Mouse (Mus musculus) limb, embryonic 11.5 days (tissue): ENCODE data around the gene Acnat1. TPM values are rescaled to one million over a fixed set of nuclear protein-coding genes. Genes with fewer than 3 reads are reported as not detected.
"Not testable (repeated sequence)": the region's sequence is repeated elsewhere in the genome, so short reads cannot be mapped to it uniquely, and the experiment has no call there.

ENCODE experiments used
- ATAC-seq: fragments of 200-750 bp; cut with Nextera tagmentation; 2 replicates; pipeline ENCODE4 v1.8.0; 2017; ENCODE audit warnings: low read depth; ENCODE audit not compliant: insufficient number of reproducible peaks, low FRiP score, low TSS enrichment
- DNase-seq: peaks from one replicate; pipeline ENCODE4 v3.0.0-alpha.2; 2015; ENCODE audit warnings: low spot score
- H3K27ac ChIP-seq: fragments of 300-500 bp; sonication (generic); replicated peaks from 2 replicates; pipeline ENCODE4 v1.5.1; 2014; ENCODE audit warnings: low read depth, mild to moderate bottlenecking, low read length
- H3K27me3 ChIP-seq: fragments of 300-500 bp; sonication (generic); 2 replicates; pipeline ENCODE4 v1.6.1; 2014; ENCODE audit warnings: mild to moderate bottlenecking, low read length, mixed read lengths; ENCODE audit not compliant: control insufficient read depth, insufficient read depth
- H3K36me3 ChIP-seq: fragments of 300-500 bp; sonication (generic); 2 replicates; pipeline ENCODE4 v1.6.1; 2014; ENCODE audit warnings: mild to moderate bottlenecking, low read length, moderate library complexity, mixed read lengths; ENCODE audit not compliant: control insufficient read depth, insufficient read depth
- H3K4me1 ChIP-seq: fragments of 300-500 bp; sonication (generic); 2 replicates; pipeline ENCODE4 v1.6.1; 2014; ENCODE audit warnings: low read length, mixed read lengths; ENCODE audit not compliant: control insufficient read depth, insufficient read depth
- H3K4me2 ChIP-seq: fragments of 300-500 bp; sonication (generic); 2 replicates; pipeline ENCODE4 v1.6.1; 2014; ENCODE audit warnings: low read depth, mild to moderate bottlenecking, moderate library complexity; ENCODE audit not compliant: severe bottlenecking
- H3K4me3 ChIP-seq: fragments of 300-500 bp; sonication (generic); 2 replicates; pipeline ENCODE4 v1.5.1; 2014; ENCODE audit warnings: low read depth, low read length
- H3K9ac ChIP-seq: fragments of 300-500 bp; sonication (generic); 2 replicates; pipeline ENCODE4 v1.6.1; 2014; ENCODE audit warnings: mild to moderate bottlenecking, low read length
- H3K9me3 ChIP-seq: fragments of 300-500 bp; sonication (generic); 2 replicates; pipeline ENCODE4 v1.6.1; 2016; ENCODE audit warnings: low read length; ENCODE audit not compliant: control insufficient read depth
- WGBS: fragments of 180-500 bp; shearing (Covaris S2); extraction: QIAGEN DNeasy Blood & Tissue Kit; methylation state at CpG from one replicate; pipeline ENCODE4 v1.1.7; 2014; 5-methylcytosine and 5-hydroxymethylcytosine counted together
- polyA plus RNA-seq: library from polyadenylated mRNA; unstranded; fragments of >200 nt; fragmentation: Nextera tagmentation; extraction: Ambion mirVana; gene quantifications from 2 replicates; pipeline ENCODE4 v1.2.1, GENCODE M21; 2014

Acnat1 gene
- polyA plus RNA-seq, 1 experiment from 2014 or later, result not detected

- Histone ChIP-seq H3K9me3 (no peaks in the 10 kb centered on the region), H3K9ac (no peak overlapping the region), H3K27me3 (no peaks in the 10 kb centered on the region), H3K4me1 (no peaks in the 10 kb centered on the region), H3K36me3 (no peaks in the 10 kb centered on the region), H3K27ac (no peak overlapping the region), H3K4me3 (peak overlapping the region; percentile 15; the same call in 1 of the 2 replicates), H3K4me2 (peak overlapping the region; percentile 43)
- peak; percentile 80 for ATAC-seq
- peak; percentile 52 for DNase-seq
- 22% methylated on average over 19 of the region's 19 CpGs for WGBS
Measured at GRCm38 (mm10) chr4:49478118-49478877, 4.6 kb upstream of the Acnat1 start.

- H3K4me3 ChIP-seq, result no peak overlapping the region
- no peaks in the 10 kb centered on the region for H3K27me3 ChIP-seq
- H3K4me2 ChIP-seq, result no peak overlapping the region
- H3K9me3 ChIP-seq, result no peaks in the 10 kb centered on the region
- no peak overlapping the region for H3K9ac ChIP-seq
- H3K4me1 ChIP-seq, result no peaks in the 10 kb centered on the region
- ATAC-seq, result no peak
- no peak for DNase-seq
- H3K36me3 ChIP-seq, result no peaks in the 10 kb centered on the region
- no peak overlapping the region for H3K27ac ChIP-seq
Measured at GRCm38 (mm10) chr4:49474583-49474982, 871 bp upstream of the Acnat1 start.

- no peak for ATAC-seq
- H3K9ac ChIP-seq, result no peak overlapping the region
- no peak overlapping the region for H3K4me2 ChIP-seq
- no peak overlapping the region for H3K27ac ChIP-seq
- DNase-seq, result no peak
- H3K36me3 ChIP-seq, result no peaks in the 10 kb centered on the region
- H3K27me3 ChIP-seq, result no peaks in the 10 kb centered on the region
- H3K9me3 ChIP-seq, result no peaks in the 10 kb centered on the region
- 74% methylated on average over 3 of the region's 3 CpGs for WGBS
- no peaks in the 10 kb centered on the region for H3K4me1 ChIP-seq
- no peak overlapping the region for H3K4me3 ChIP-seq
Measured at GRCm38 (mm10) chr4:49469435-49470151, 4.1 kb downstream of the Acnat1 start.

GRCm38 (mm10) chr4:49467360-49467759, 6.4 kb downstream of the Acnat1 start:
- Histone ChIP-seq H3K4me3 (no peak overlapping the region), H3K27me3 (no peaks in the 10 kb centered on the region), H3K36me3 (no peaks in the 10 kb centered on the region), H3K9ac (no peak overlapping the region), H3K9me3 (no peaks in the 10 kb centered on the region), H3K4me2 (no peak overlapping the region), H3K4me1 (no peaks in the 10 kb centered on the region), H3K27ac (no peak overlapping the region)
- DNase-seq (no peak), ATAC-seq (no peak)
- 94% methylated on average over 6 of the region's 6 CpGs for WGBS

GRCm38 (mm10) chr4:49456171-49456570, 17.5 kb downstream of the Acnat1 start:
- Histone ChIP-seq H3K9me3 (no peaks in the 10 kb centered on the region), H3K4me1 (no peaks in the 10 kb centered on the region), H3K36me3 (no peaks in the 10 kb centered on the region), H3K27ac (no peak overlapping the region), H3K27me3 (no peaks in the 10 kb centered on the region), H3K9ac (no peak overlapping the region), H3K4me3 (no peak overlapping the region), H3K4me2 (no peak overlapping the region)
- 61% methylated on average over 2 of the region's 2 CpGs for WGBS
- ATAC-seq (peak; percentile 65; the same call in 1 of the 2 replicates), DNase-seq (no peak)

GRCm38 (mm10) chr4:49451848-49452551, 21.7 kb downstream of the Acnat1 start:
- no peak for DNase-seq
- H3K36me3 ChIP-seq, result no peaks in the 10 kb centered on the region
- 89% methylated on average over 1 of the region's 1 CpGs for whole genome bisulfite sequencing
- no peaks in the 10 kb centered on the region for H3K4me1 ChIP-seq
- H3K27ac ChIP-seq, result no peak overlapping the region
- no peak overlapping the region for H3K9ac ChIP-seq
- H3K27me3 ChIP-seq, result no peaks in the 10 kb centered on the region
- H3K4me3 ChIP-seq, result no peak overlapping the region
- no peak for ATAC-seq
- H3K4me2 ChIP-seq, result no peak overlapping the region
- no peaks in the 10 kb centered on the region for H3K9me3 ChIP-seq

GRCm38 (mm10) chr4:49451133-49451847, 22.4 kb downstream of the Acnat1 start:
- H3K36me3 ChIP-seq, H3K9me3 ChIP-seq, H3K4me2 ChIP-seq, H3K27ac ChIP-seq, H3K27me3 ChIP-seq, DNase-seq, H3K4me1 ChIP-seq, H3K9ac ChIP-seq, H3K4me3 ChIP-seq, ATAC-seq: not testable (repeated sequence)
- WGBS, result no CpG with 5 or more reads among the region's 1 CpGs

GRCm38 (mm10) chr4:49436968-49437367, 36.7 kb downstream of the Acnat1 start:
- DNase-seq, ATAC-seq, H3K27ac ChIP-seq, H3K4me1 ChIP-seq, H3K36me3 ChIP-seq, H3K4me2 ChIP-seq, H3K27me3 ChIP-seq, H3K4me3 ChIP-seq, H3K9ac ChIP-seq, H3K9me3 ChIP-seq: not testable (repeated sequence)
- 92% methylated on average over 3 of the region's 3 CpGs for WGBS
